Mouse (Mus musculus) gastrocnemius, postnatal 36 days (tissue): ENCODE measurements at regions not wholly inside any gene's neighbourhood (a gene's known extent, or its start where the extent isn't known, plus 50 kb on each side); places are given as distances from the start of the nearest gene placed in this dataset.
"Not testable (repeated sequence)": the region's sequence is repeated elsewhere in the genome, so short reads cannot be mapped to it uniquely, and the experiment has no call there.

Source experiments
- DNase-seq, 2 experiments: peaks; one replicate each; pipeline ENCODE4 v3.0.0; 2022
- intact Hi-C: fragments of 180-260 bp; cut with DNase I; formaldehyde crosslinking; loops from one replicate; pipeline ENCODE4 v1.15.1; 2025

DNA sequence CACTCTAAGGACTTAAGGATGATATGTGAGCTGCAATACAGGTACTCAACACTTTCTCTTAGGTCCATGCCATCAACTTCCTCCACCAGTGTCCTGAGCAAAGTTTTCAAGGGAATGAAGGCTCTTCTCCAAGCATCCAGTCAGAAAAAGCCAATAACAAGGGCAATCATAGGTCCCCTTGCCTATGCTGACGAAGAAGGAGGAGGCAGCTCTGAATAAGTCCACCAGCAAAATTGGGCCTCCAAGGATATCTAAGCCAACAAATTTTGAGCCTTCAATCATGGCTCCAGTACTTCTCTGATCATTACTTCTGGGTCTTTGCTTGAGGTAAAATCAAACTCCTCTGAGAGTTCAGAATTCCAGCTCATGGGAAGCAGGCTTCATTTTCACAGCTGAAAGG lies 293.1 kb downstream of the Snurf start:
- peak; percentile 11 to 14 for DNase-seq
- intact Hi-C loops: not testable (repeated sequence)
